Mouse (Mus musculus): Measurements from ENCODE around the gene Jmjd6.
A peak's percentile ranks its signal among the peaks of the same experiment; 100 is the strongest.
"Not testable (repeated sequence)": the region's sequence is repeated elsewhere in the genome, so short reads cannot be mapped to it uniquely, and the experiment has no call there.

Jmjd6 gene

DNA sequence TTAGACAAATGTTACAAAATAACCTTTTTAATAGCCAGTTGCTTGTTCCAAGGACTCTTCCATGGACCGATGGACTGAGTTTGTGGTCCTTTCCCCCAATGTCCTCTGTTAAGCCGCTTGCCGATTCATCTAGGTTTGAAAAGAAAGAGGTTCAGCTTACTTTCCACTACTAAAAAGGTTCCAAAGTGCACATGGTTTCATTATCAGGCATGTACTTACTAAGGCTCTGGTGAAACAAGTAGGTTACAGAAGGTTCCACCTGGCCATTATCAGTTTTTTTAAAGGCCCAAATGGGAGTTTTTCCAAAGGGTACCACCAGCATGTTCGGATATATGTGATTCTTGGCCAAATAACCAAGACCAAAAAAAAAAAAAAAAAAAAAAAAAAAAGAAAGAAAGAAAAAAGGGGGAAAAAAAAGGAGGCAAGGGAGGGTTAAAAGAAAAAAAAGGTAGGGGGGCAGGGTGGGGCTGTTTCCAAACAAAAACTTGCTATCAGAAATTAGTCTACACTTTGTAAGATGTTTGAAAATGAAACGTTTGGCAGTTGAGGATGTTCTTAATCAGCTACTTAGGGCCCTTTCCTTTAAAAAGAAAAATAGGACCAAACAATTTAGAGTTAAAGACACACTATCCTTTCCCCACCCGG lies 7.7 kb upstream of the Jmjd6 start:
- DNase-seq = no peak

DNA sequence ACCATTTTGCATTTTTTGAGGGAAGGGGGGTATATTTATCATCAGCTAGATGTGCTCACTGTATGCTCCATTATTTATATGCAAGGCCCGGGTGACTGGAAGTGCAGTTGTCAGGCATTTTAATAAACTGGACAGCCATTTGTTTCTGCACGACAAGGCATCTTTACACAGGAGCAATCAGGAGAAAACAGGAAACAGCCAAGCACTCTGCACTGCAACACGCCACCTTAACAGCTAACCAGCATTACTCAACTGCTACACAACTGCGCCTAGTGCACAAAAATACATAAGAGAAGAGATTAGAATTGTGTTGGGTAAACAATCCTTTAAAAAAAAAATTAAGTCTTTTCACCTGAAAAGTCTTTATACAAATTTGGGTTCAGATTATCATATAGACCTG lies 6.8 kb upstream of the Jmjd6 start:
- DNase-seq = no peak

DNA sequence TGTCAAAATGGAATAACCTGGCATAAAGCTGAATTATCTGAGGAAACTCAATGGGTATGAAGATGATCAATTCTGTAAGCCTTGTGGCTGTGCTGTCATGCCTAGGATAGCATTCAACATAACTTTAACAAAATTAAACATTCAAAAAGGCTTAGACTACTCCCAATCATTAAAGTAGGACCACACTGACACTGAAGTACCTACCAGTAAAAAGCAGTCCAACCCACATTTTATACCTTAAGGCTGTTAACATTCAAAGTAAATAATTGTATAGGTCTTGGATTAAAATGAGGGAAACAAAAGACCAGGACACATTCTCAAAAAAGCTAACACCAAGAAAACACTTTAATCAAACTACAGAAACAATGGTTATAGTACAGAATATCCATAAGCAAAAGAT lies 6.3 kb upstream of the Jmjd6 start:
- no peak for DNase-seq

GRCm38 (mm10) chr11:116848877-116849178 lies 5.6 kb upstream of the Jmjd6 start:
- not testable (repeated sequence) for DNase-seq

- DNase-seq = no peak
These were observed 5.0 kb upstream of the Jmjd6 start for GRCm38 (mm10) chr11:116848086-116848876.

DNA sequence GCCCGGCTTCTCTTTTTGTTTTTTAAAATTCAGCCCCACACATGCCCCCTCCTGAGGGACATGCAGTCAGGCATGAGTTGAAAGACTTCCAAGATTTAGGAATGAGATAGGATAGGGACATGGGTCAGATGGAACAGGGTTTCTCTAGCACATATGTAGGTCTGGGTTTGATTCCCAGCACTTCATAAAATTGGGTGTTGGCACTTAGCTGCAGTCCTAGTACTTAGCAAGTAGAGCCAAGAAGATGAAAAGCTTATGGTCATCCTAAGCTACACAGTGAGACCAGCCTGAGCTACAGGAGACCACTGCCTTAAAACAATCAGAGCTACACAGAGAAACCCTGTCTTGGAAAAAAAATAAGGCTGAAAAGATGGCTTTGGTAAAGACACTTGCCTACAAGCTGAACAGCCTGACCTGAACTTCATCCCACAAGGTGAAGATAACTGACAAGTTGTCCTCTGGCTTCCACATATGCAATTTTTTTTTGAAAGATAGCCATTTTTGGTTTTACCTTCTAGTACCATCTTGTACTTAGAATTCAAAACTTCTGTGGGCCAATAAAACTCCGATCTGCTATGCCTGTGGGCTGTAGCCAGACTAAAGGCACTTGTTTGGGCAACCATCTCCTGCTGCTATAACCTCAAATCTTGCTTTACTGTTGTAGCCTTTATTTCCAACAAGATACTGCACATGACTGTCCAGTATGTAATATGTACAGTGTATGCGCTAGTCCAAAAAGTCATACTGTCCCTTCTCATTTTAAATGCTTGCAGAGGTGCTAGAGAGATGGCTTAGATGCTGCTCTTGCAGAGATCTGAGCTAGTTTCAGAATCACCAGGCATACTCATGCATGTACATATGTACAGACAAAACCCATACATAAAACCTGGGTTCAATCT lies 4.2 kb upstream of the Jmjd6 start:
- DNase-seq = no peak

- DNase-seq = no peak
These were observed 3.4 kb upstream of the Jmjd6 start for GRCm38 (mm10) chr11:116846593-116847181.

DNA sequence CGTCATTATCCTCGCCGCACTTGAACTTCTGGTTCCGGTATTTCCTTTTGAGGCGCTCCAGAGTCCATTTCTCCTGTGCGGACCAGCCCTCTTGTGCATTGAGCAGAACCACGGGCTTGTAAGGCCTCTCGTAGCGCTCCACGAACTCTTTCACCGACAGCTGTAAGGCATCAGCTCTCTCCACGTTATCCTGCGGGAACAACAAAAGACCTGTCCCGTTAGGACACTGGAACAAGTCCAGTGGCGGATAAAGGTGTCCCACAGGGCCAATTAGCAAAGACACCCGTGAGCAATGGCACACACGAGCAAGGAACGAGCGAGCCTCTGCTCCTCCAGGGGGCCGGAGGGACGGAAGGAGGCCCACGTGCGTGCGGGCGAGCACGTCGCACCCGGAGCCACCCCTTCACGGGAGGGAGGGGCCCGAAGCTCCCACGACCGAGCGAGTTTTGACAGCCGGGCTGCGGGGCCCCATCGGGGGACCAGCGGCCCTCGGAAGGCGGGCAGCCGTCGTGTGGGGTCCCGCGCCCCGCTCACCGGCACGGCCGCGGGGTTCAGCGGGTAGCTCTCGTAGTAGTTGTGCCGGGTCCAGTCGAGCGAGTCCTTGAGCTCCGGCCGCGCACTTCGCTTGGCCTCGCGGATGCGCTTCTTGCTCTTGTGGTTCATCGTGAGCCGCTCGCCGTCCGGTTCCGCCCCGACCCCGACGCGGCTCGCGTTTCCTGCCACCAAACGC lies 553 bp downstream of the Jmjd6 start:
- peak; percentile 72 to 75 for DNase-seq

DNA sequence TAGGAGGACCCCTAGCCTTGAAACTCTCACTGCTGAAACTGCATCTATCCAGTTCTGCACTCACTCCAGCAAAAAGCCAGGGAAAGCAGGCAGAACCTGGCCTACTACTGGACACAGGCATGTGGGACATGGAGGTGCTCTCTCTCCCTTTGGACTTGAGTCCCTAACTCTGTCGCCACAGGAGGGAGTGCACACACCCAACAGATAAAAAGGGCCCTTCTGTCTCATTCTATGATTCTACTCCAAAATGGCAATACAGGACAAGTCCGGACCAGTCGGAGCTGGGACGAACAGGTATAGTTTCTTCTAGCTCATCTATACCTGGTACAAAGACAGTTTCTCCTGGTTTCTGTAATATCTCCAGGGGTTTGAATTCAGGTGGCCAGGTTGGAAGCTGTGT lies 2.5 kb downstream of the Jmjd6 start:
- DNase-seq = no peak

- DNase-seq = no peak
These were observed 3.6 kb downstream of the Jmjd6 start for GRCm38 (mm10) chr11:116839601-116840000.

GRCm38 (mm10) chr11:116838936-116839335 lies 4.3 kb downstream of the Jmjd6 start:
- no peak for DNase-seq

GRCm38 (mm10) chr11:116837441-116837840 lies 5.8 kb downstream of the Jmjd6 start:
- DNase-seq = no peak

GRCm38 (mm10) chr11:116836283-116836682 lies 7.0 kb downstream of the Jmjd6 start:
- no peak for DNase-seq

DNA sequence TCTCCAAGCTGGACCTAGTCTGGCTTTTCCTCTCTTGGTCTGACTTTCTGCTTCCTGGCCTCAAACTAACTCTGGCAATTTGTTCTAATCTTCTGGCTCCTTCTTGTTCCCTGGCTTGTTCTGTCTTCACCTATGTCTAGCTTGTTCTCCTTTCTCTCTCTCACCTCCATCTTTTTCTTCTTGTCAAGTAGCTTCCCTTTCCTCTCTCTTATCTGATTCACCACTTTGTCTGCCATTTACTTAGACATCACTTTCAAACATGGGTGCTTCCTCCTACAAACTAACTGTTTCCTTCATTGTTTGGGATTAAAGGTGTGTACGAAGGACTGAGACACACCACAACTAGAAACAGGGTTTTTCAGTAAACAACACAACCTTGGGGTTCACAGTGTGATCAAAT lies 8.3 kb downstream of the Jmjd6 start:
- no peak for DNase-seq

GRCm38 (mm10) chr11:116832172-116832685 lies 11.0 kb downstream of the Jmjd6 start:
- no peak for DNase-seq

- DNase-seq = peak; percentile 63 to 70
These were observed 15.6 kb downstream of the Jmjd6 start, which contains the start of gene Mxra7 for GRCm38 (mm10) chr11:116827534-116828165. Gene Mxra7, minus strand, starts transcription at chr11:116828046.

DNA sequence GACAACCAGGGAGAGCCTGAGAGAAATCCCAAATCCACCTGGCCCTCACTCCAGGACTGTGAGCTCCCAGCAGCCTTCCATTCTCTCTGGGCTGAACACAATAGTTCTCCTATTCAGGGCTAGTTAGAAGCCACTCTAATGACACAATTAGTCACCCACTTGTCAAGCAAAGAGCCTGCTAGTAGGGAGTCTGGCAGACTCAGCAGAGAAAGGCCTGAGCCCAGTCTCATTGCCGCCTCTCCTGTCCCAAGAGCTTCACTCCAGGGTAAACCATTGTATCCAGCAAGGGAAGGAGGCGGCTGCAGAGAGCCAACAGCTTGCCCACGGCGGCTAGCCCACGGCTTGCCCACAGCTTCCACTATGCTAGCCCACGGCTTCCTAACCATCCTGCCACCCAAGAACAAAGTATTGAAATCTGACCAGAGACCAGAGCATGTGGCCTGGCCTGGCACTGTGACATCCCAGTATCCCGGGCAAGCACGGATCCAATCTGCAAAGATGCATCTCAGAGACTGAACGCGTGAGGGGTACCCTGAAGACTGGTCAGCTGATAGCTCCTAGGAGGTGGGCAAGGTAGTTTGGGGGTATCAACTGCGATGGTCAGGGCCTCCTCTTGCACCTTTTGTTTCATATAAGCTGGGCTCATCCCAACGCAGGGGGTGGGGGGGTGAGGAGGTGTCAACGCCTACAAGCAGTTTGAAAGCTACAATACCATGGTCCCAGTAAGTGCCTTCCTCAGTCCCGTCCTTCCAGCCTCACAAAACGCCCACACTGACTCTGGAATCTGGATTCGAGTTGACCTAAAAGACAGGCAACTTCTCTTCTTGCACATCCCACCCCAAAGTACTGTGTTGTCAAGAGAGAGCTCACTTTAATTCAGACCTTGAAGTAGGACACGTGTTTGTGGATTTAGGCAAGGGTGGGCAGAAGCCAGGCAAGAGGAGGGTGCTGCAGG lies 16.4 kb downstream of the Jmjd6 start:
- no peak for DNase-seq

DNA sequence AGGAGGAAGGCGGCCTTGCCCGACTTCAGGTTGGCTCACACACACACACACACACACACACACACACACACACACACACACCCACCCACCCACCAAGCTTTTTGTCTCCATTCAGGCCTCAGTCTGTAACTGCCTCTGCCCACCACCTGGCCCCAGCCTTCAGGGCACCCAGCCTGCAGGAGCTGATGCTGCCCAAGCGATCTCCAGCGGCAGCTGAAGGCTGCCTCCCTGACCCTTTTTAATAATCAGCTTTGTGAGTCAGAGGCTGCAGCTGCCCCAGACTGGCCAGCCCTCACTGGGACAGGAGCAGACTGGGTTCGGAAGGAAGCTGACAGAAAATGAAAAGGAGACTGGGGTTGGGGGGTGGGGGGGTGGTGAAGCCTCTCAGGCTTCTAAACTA lies 18.0 kb downstream of the Jmjd6 start:
- DNase-seq = no peak

- not testable (repeated sequence) for DNase-seq
These were observed 19.4 kb downstream of the Jmjd6 start for GRCm38 (mm10) chr11:116823885-116824284.

- DNase-seq = no peak
These were observed 20.0 kb downstream of the Jmjd6 start for GRCm38 (mm10) chr11:116823255-116823654.

DNA sequence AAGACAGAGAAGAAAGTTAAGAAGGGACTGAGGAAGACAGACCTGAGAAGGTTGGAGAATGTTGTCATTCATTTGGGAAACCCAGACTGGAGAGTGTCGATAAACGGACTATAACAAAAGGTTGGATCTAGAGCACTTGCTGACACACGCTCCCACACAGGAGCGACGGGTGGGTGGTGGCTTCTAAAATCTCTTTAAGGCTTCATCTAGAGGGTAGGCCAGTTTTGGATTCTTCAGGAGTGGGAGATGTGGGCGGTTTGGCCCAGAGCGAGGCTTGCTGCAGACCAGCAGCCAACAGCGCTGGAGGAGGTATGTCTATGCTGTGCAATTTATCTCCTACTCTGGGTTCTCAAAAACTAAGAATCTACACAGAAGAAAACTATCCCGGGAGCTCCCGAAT lies 20.6 kb downstream of the Jmjd6 start:
- DNase-seq = no peak

All from B cell, adult 2 months (primary cell).